Mouse (Mus musculus): ENCODE data around the gene Hoxb2.

- no peak for TF ChIP-seq POLR2A (IDR thresholded peaks at IDR 0.05; ENCODE audit: control insufficient read depth, extremely low read depth, insufficient read depth, low read length, poor library complexity)
- TF ChIP-seq CTCF (IDR thresholded peaks at IDR 0.05; ENCODE audit: borderline replicate concordance, control insufficient read depth, extremely low read depth, insufficient read depth, low read length, poor library complexity) = no peak
These were observed 609 bp upstream of the Hoxb2 start for GRCm38 (mm10) chr11:96349491-96350340.

Data from thymus, adult 2 months (tissue).